Mouse (Mus musculus) ES-E14 (cell line): ENCODE measurements at regions not wholly inside any gene's neighbourhood (a gene's known extent, or its start where the extent isn't known, plus 50 kb on each side); places are given as distances from the start of the nearest gene placed in this dataset.

Experiments used
- CHD2 ChIP-seq: IDR thresholded peaks from 2 replicates; pipeline ENCODE4 v1.6.1; 2014; ENCODE audit warnings: mild to moderate bottlenecking, low read depth, low read length, inconsistent platforms
- ZC3H11A ChIP-seq: IDR thresholded peaks from 2 replicates; pipeline ENCODE4 v1.6.1; 2012; ENCODE audit warnings: low read depth, mild to moderate bottlenecking, inconsistent platforms, low read length, borderline replicate concordance
- ZNF384 ChIP-seq: IDR thresholded peaks from 2 replicates; pipeline ENCODE4 v1.6.1; 2012; ENCODE audit warnings: low read depth, low read length, inconsistent platforms

GRCm38 (mm10) chr2:138183722-138184121 is 72.6 kb upstream of the Btbd3 start:
- TF ChIP-seq ZNF384, result no peak
- no peak for TF ChIP-seq ZC3H11A
- TF ChIP-seq CHD2, result no peak
